Mouse (Mus musculus) myocyte (in vitro differentiated cells): ENCODE data around the gene Traf3. TPM values are rescaled to one million over a fixed set of nuclear protein-coding genes. Genes with fewer than 3 reads are reported as not detected.

ENCODE experiments used
- H3K27me3 ChIP-seq: one replicate; pipeline ENCODE4 v1.6.1; 2011; ENCODE audit not compliant: control insufficient read depth, insufficient read depth, insufficient read length
- H3K36me3 ChIP-seq: one replicate; pipeline ENCODE4 v1.6.1; 2011; ENCODE audit not compliant: control insufficient read depth, insufficient read depth
- H3K4me2 ChIP-seq: one replicate; pipeline ENCODE4 v1.6.1; 2011; ENCODE audit warnings: low read depth, control low read depth
- H3K4me3 ChIP-seq: one replicate; pipeline ENCODE4 v1.5.1; 2011; ENCODE audit warnings: mild to moderate bottlenecking, control low read depth, moderate library complexity
- H3K79me2 ChIP-seq: one replicate; pipeline ENCODE4 v1.6.1; 2011; ENCODE audit not compliant: control insufficient read depth, insufficient read depth
- H3ac ChIP-seq: one replicate; pipeline ENCODE4 v1.6.1; 2011; ENCODE audit not compliant: control insufficient read depth, insufficient read length
- CEBPB ChIP-seq: IDR thresholded peaks from 2 replicates; pipeline ENCODE4 v1.6.1; 2011; ENCODE audit warnings: mild to moderate bottlenecking, moderate library complexity; ENCODE audit not compliant: poor library complexity, insufficient read depth, severe bottlenecking
- E2F4 ChIP-seq: IDR thresholded peaks from one replicate; pipeline ENCODE4 v1.6.1; 2011; ENCODE audit warnings: mild to moderate bottlenecking, control low read depth, moderate library complexity; ENCODE audit not compliant: insufficient read depth
- MAX ChIP-seq: IDR thresholded peaks from one replicate; pipeline ENCODE4 v1.6.1; 2011; ENCODE audit warnings: low read depth, mild to moderate bottlenecking, control low read depth
- MYOD1 ChIP-seq, 3 experiments: IDR thresholded peaks; one replicate each; pipeline ENCODE4 v1.6.1; 2011; ENCODE audit warnings: control low read depth in 2 of 3, low read depth in 2 of 3, mild to moderate bottlenecking in 2 of 3, moderate library complexity in 1 of 3; ENCODE audit not compliant: insufficient read length in 2 of 3, control insufficient read depth in 1 of 3
- MYOG ChIP-seq, 3 experiments: IDR thresholded peaks; one replicate each; pipeline ENCODE4 v1.6.1; 2011; ENCODE audit warnings: control low read depth in 2 of 3, low read depth in 2 of 3, mild to moderate bottlenecking in 2 of 3; ENCODE audit not compliant: insufficient read length in 2 of 3, control insufficient read depth in 1 of 3, insufficient read depth in 1 of 3
- POLR2A ChIP-seq: IDR thresholded peaks from one replicate; pipeline ENCODE4 v1.6.1; 2011; ENCODE audit warnings: low read depth, mild to moderate bottlenecking, control low read depth, moderate library complexity; ENCODE audit not compliant: insufficient read length
- POLR2AphosphoS2 ChIP-seq: IDR thresholded peaks from one replicate; pipeline ENCODE4 v1.6.1; 2011; ENCODE audit warnings: low read depth, control low read depth; ENCODE audit not compliant: insufficient read length
- REST ChIP-seq: IDR thresholded peaks from one replicate; pipeline ENCODE4 v1.6.1; 2011; ENCODE audit warnings: mild to moderate bottlenecking, control low read depth, moderate library complexity; ENCODE audit not compliant: insufficient read depth, insufficient read length
- SRF ChIP-seq: IDR thresholded peaks from one replicate; pipeline ENCODE4 v1.6.1; 2011; ENCODE audit warnings: low read depth; ENCODE audit not compliant: control insufficient read depth, insufficient read length
- TCF12 ChIP-seq: IDR thresholded peaks from one replicate; pipeline ENCODE4 v1.6.1; 2011; ENCODE audit warnings: mild to moderate bottlenecking, control low read depth; ENCODE audit not compliant: poor library complexity, insufficient read depth, severe bottlenecking
- TCF3 ChIP-seq: IDR thresholded peaks from one replicate; pipeline ENCODE4 v1.6.1; 2011; ENCODE audit warnings: low read depth, control low read depth; ENCODE audit not compliant: insufficient read length
- USF1 ChIP-seq: IDR thresholded peaks from one replicate; pipeline ENCODE4 v1.6.1; 2011; ENCODE audit warnings: low read depth, mild to moderate bottlenecking, control low read depth, moderate library complexity
- polyA plus RNA-seq: library from polyadenylated mRNA; unstranded; fragments of >200 nt; fragmentation: generic; extraction: Trizol; gene quantifications from one replicate; pipeline ENCODE4 v1.2.1, GENCODE M21; 2012; ENCODE audit warnings: missing spikeins

Gene Traf3
- polyA plus RNA-seq, 1 experiment, result 8.7 TPM

DNA sequence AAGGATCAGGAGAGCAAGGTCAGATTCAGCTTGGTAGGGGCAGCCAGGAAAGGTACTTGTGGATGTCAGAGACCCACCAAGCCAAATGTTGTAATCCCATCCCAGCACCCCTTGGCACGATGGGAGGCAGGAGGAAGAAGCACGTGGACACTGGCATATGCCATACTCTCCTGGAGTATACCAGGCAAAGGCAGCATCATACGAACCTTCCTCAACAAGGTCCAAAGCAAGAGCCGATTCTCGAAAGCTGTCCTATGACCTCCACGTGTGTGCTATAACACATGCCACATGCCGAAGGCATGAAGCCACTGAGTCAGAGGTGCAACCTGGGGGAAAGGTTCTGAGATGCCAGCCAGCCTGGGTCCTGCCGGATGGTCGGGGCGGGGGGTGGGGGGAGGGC, 5.3 kb upstream of the Traf3 start:
- TF ChIP-seq MYOD1 (IDR thresholded peaks at IDR 0.05; ENCODE audit: control insufficient read depth in 1 of 3, insufficient read length in 2 of 3, low read depth in 2 of 3) (no peak), POLR2A (no peak), E2F4 (no peak), CEBPB (no peak)
- no peaks in the 10 kb centered on the region for H3K36me3 ChIP-seq

DNA sequence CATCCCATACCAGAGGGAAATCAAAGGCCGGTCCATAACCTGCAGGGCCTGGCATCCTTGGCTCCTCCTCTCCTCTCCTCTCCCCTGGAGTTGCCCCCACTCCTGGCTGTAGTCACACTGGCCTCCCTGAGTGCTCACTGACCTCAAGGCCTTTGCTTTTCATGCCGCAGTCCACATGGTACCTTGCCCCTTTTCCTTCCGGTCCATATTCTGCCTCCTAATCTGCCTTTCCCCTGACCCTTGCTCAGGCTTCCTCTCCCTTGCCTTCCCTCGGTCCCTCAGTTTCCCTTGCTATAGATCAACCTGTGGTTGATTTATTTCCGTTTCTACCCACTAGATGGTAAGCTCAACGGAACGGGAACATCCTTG, 4.2 kb upstream of the Traf3 start:
- Histone ChIP-seq H3K36me3 (no peaks in the 10 kb centered on the region), H3K4me3 (no peak overlapping the region), H3K79me2 (no peaks in the 10 kb centered on the region), H3K4me2 (no peak overlapping the region), H3K27me3 (no peaks in the 10 kb centered on the region), H3ac (no peak overlapping the region)
- TF ChIP-seq MYOD1 (IDR thresholded peaks at IDR 0.05; ENCODE audit: control insufficient read depth in 1 of 3, insufficient read length in 2 of 3, low read depth in 2 of 3) (no peak), REST (no peak), MAX (no peak), TCF3 (no peak), CEBPB (no peak), TCF12 (no peak), MYOG (IDR thresholded peaks at IDR 0.05; ENCODE audit: control insufficient read depth in 1 of 3, insufficient read depth in 1 of 3, insufficient read length in 2 of 3, low read depth in 2 of 3) (no peak), SRF (no peak), E2F4 (no peak)

More for the DNA sequence above, 5.3 kb upstream of the Traf3 start:
- Histone ChIP-seq H3ac (no peak overlapping the region), H3K4me2 (no peak overlapping the region), H3K79me2 (no peaks in the 10 kb centered on the region), H3K4me3 (no peak overlapping the region), H3K27me3 (no peaks in the 10 kb centered on the region)

DNA sequence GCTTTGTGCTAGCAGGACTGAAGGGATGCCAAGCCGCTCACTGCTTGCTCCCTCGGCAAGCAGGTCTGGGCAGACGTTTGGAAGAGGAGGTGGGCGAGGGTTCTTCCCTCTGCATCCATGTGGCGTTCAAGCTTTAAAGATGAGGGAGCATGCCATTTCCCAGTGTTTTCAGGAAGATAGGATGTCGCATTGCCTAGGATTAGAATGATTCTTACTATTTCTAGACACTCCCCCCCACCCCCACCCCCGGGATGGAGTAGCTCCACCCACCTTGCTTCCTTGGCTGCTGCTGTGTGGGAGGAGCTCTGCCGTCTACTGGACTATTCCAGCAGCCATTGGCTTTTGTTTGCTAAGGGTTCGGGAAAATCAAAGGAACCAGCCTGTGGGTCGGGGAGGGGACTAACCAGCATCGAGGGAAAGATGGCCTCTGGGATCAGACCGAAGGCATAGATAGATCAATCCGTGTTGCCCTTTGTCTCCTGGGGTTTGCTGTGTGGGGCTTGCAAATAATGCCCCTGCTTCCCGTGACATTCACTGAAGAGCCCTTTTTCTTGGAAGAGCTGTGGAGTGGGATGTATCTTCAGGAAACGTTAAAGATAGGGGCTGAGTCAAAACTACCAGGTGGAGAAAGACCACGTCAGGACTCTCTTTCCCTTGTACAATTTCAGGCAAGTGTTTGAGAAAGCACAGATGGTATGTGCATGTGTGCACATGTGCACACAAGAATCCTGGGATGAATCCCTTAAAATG, 3.7 kb upstream of the Traf3 start:
- Histone ChIP-seq H3K79me2 (peaks cover 2% of the 10 kb centered on the region), H3K36me3 (no peaks in the 10 kb centered on the region), H3K4me3 (no peak overlapping the region), H3K27me3 (no peaks in the 10 kb centered on the region), H3K4me2 (peak overlapping the region; percentile 47), H3ac (no peak overlapping the region)
- TF ChIP-seq POLR2A (no peak), MAX (no peak), SRF (no peak), TCF12 (no peak)

- Histone ChIP-seq H3K79me2 (peaks cover 21% of the 10 kb centered on the region), H3ac (no peak overlapping the region), H3K4me3 (peak overlapping the region; percentile 49), H3K27me3 (no peaks in the 10 kb centered on the region), H3K4me2 (peak overlapping the region; percentile 82), H3K36me3 (no peaks in the 10 kb centered on the region)
- TF ChIP-seq E2F4 (no peak), SRF (no peak), POLR2AphosphoS2 (no peak), CEBPB (no peak), MYOD1 (IDR thresholded peaks at IDR 0.05; ENCODE audit: control insufficient read depth in 1 of 3, insufficient read length in 2 of 3, low read depth in 2 of 3) (peak in 2 of 3 experiments; percentile 89 to 91), TCF3 (no peak), TCF12 (peak; percentile 17), USF1 (no peak), POLR2A (no peak), MAX (no peak), REST (no peak), MYOG (IDR thresholded peaks at IDR 0.05; ENCODE audit: control insufficient read depth in 1 of 3, insufficient read depth in 1 of 3, insufficient read length in 2 of 3, low read depth in 2 of 3) (peak in 2 of 3 experiments; percentile 77 to 91)
Measured at GRCm38 (mm10) chr12:111164310-111164751, 1.8 kb upstream of the Traf3 start.

DNA sequence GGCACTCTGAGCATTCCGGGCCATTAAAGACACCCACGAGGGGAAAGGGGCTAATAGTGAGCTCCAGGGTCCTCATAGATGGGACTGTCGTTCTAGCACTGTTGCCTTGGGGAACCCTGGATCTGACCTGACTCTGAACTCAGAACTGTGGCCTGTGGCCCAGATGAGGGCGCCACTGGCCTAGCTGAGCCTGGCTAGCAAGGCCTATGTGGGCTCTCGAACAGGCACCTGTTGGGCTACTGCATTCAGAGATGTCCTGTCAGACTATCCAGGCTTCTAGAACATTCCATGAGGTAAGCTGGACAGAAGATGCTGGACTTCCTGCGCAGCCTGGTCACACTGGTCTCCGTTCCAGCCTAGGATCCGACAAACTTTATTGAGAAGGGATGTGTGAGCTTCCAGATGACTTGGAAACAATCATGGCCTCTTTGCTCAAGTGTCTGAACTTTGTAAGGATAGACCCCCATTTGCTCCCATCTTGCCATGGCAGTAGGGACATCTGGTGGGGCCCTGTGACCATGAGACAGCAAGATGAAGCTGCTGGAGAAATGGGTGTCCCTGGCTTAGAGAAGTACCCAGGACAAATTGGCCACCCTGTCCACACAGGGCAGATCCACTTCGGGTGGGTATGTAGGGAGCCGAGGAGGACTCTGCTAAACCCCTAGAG, 891 bp upstream of the Traf3 start:
- peak overlapping the region; percentile 82 for H3K4me2 ChIP-seq
- no peaks in the 10 kb centered on the region for H3K36me3 ChIP-seq
- H3K27me3 ChIP-seq, result no peaks in the 10 kb centered on the region
- H3K4me3 ChIP-seq, result peak overlapping the region; percentile 49
- H3K79me2 ChIP-seq, result peaks cover 30% of the 10 kb centered on the region
- no peak for TF ChIP-seq REST
- peak in 2 of 3 experiments; percentile 36 to 61 for TF ChIP-seq MYOG (IDR thresholded peaks at IDR 0.05; ENCODE audit: control insufficient read depth in 1 of 3, insufficient read depth in 1 of 3, insufficient read length in 2 of 3, low read depth in 2 of 3)
- no peak for TF ChIP-seq POLR2AphosphoS2
- no peak for TF ChIP-seq MAX
- TF ChIP-seq MYOD1 (IDR thresholded peaks at IDR 0.05; ENCODE audit: control insufficient read depth in 1 of 3, insufficient read length in 2 of 3, low read depth in 2 of 3), result peak in 2 of 3 experiments; percentile 48 to 65
- TF ChIP-seq USF1, result no peak
- TF ChIP-seq CEBPB, result no peak
- no peak for TF ChIP-seq POLR2A
- no peak overlapping the region for H3ac ChIP-seq
